Mouse (Mus musculus): ENCODE data around the gene Sv2a. TPM values are rescaled to one million over a fixed set of nuclear protein-coding genes. Genes with fewer than 3 reads are reported as not detected.
"Not testable (repeated sequence)": the region's sequence is repeated elsewhere in the genome, so short reads cannot be mapped to it uniquely, and the experiment has no call there.

Sv2a gene
- polyA plus RNA-seq, 1 experiment from 2014 or later, result 12.0 TPM

DNA sequence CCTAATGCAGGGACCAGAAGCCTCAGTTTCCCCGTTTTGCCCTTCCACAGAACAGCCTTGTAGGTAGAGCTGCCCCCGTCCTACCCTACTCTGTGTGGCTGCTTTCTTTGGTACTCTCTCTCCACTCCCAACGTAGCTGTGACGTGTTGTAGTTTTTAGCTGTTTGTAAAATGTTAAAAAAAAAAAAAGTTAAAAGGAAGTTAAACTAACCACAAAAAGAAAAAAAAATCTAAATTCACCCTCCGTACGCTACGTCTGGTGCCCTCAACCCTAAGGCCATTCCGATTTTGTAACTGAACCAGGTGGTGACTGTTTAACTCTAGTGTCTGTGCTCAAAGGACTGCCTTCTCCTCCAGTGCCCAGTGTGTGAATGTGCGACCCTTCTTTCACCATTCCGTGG lies 14.0 kb downstream of the Sv2a start:
- Histone ChIP-seq H3K4me3 (ENCODE audit: control insufficient read depth in 1 of 2, insufficient read depth in 1 of 2, low read depth in 1 of 2, low read length in 2 of 2) (no peak overlapping the region), H3K27ac (replicated peaks in 1 of 2; ENCODE audit: control insufficient read depth in 1 of 2, insufficient read depth in 1 of 2, low read depth in 2 of 2, low read length in 2 of 2) (no peak overlapping the region), H3K4me1 (ENCODE audit: control insufficient read depth in 2 of 2, insufficient read depth in 2 of 2, low read length in 2 of 2) (peaks cover 7 to 11% of the 10 kb centered on the region in 2 experiments), H3K36me3 (ENCODE audit: control insufficient read depth, insufficient read depth, low read length) (peaks cover 48% of the 10 kb centered on the region), H3K9me3 (ENCODE audit: control insufficient read depth, low read length) (no peaks in the 10 kb centered on the region), H3K9ac (ENCODE audit: low read length) (no peak overlapping the region), H3K27me3 (ENCODE audit: control insufficient read depth, insufficient read depth, low read length) (no peaks in the 10 kb centered on the region), H3K4me2 (ENCODE audit: low read length) (no peak overlapping the region)
- 90% methylated on average over 10 of the region's 10 CpGs for WGBS
- no peak for ATAC-seq (ENCODE audit: insufficient number of reproducible peaks, insufficient read depth, low FRiP score, low read depth)

DNA sequence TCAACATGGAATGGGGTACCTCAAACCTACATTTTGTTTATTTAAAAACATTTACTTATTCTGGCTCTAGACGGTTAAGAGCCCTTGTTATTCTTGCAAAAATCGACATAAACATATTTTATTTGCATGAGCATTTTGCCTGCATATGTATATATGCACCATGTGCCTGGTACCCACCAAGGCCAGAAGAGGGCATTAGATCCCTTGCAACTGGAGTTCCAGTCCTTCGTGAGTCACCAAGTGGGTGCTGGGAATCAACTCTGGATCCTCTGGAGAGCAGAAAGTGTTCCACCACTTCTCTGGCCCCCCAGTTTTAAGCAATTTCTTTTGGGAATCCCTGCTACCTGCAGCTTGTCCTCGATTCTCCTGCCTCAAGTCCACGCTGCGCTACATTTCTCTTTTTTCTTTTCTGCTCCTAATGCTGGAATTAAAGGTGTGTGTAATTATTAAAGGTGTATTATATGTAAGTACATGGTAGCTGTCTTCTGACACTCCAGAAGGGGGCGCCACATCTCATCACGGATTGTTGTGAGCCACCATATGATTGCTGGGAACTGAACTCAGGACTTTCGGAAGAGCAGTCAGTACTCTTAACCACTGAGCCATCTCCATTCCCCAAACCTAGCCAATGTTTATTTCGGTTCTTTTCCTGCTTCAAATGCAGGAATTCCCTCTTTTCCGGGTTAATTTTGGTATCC lies 14.8 kb downstream of the Sv2a start:
- H3K4me3 ChIP-seq (ENCODE audit: control insufficient read depth in 1 of 2, insufficient read depth in 1 of 2, low read depth in 1 of 2, low read length in 2 of 2), result no peak overlapping the region
- peaks cover 40% of the 10 kb centered on the region for H3K36me3 ChIP-seq (ENCODE audit: control insufficient read depth, insufficient read depth, low read length)
- no peak for ATAC-seq (ENCODE audit: insufficient number of reproducible peaks, insufficient read depth, low FRiP score, low read depth)
- 90% methylated on average over 11 of the region's 11 CpGs for WGBS
- peaks cover 7 to 11% of the 10 kb centered on the region in 2 experiments for H3K4me1 ChIP-seq (ENCODE audit: control insufficient read depth in 2 of 2, insufficient read depth in 2 of 2, low read length in 2 of 2)
- no peak overlapping the region for H3K9ac ChIP-seq (ENCODE audit: low read length)
- H3K9me3 ChIP-seq (ENCODE audit: control insufficient read depth, low read length), result no peaks in the 10 kb centered on the region
- H3K27me3 ChIP-seq (ENCODE audit: control insufficient read depth, insufficient read depth, low read length), result no peaks in the 10 kb centered on the region
- H3K27ac ChIP-seq (replicated peaks in 1 of 2; ENCODE audit: control insufficient read depth in 1 of 2, insufficient read depth in 1 of 2, low read depth in 2 of 2, low read length in 2 of 2), result no peak overlapping the region
- no peak overlapping the region for H3K4me2 ChIP-seq (ENCODE audit: low read length)

DNA sequence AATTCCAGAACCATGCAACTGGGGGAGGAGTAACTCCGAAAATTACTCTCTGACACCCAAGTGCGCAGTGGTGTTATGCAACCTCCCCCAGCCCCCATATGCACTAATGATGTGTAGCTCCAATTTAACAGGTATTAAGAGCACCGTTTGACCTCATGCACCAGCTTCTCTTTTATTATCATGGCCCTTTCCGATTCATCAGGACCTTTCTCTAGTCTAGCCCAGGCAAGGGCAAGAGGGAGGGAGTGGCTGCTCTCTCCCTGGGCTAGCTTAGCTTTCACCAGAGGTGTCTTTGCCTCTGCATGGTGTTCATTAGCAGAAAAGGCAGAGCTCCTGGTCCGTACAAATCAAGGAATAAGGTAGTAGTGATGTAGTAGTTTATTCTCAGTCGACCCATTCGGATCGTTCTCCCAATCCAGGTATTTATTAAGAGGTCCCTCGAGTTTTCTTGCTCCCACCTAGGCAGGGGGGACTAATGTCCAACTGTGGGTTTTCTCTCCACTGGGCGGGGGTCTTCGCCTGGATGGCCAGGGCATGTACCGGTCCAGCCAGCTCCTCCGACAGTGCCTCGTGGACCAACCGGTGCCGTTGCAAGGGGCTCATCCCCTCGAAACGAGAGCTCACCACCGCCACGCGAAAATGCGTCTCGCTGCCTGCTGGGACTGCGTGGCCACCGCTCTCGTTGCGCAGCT lies 15.6 kb downstream of the Sv2a start:
- peak overlapping the region; percentile 80 for H3K9ac ChIP-seq (ENCODE audit: low read length)
- peak overlapping the region; percentile 76 to 90; a peak in 3 of 4 replicates for H3K27ac ChIP-seq (replicated peaks in 1 of 2; ENCODE audit: control insufficient read depth in 1 of 2, insufficient read depth in 1 of 2, low read depth in 2 of 2, low read length in 2 of 2)
- H3K9me3 ChIP-seq (ENCODE audit: control insufficient read depth, low read length), result no peaks in the 10 kb centered on the region
- ATAC-seq (ENCODE audit: insufficient number of reproducible peaks, insufficient read depth, low FRiP score, low read depth), result no peak
- H3K4me2 ChIP-seq (ENCODE audit: low read length), result peak overlapping the region; percentile 83
- WGBS, result 20% methylated on average over 27 of the region's 27 CpGs
- peak overlapping the region; percentile 56 to 61 for H3K4me3 ChIP-seq (ENCODE audit: control insufficient read depth in 1 of 2, insufficient read depth in 1 of 2, low read depth in 1 of 2, low read length in 2 of 2)
- H3K36me3 ChIP-seq (ENCODE audit: control insufficient read depth, insufficient read depth, low read length), result peaks cover 32% of the 10 kb centered on the region
- H3K4me1 ChIP-seq (ENCODE audit: control insufficient read depth in 2 of 2, insufficient read depth in 2 of 2, low read length in 2 of 2), result peaks cover 7 to 11% of the 10 kb centered on the region in 2 experiments
- no peaks in the 10 kb centered on the region for H3K27me3 ChIP-seq (ENCODE audit: control insufficient read depth, insufficient read depth, low read length)

DNA sequence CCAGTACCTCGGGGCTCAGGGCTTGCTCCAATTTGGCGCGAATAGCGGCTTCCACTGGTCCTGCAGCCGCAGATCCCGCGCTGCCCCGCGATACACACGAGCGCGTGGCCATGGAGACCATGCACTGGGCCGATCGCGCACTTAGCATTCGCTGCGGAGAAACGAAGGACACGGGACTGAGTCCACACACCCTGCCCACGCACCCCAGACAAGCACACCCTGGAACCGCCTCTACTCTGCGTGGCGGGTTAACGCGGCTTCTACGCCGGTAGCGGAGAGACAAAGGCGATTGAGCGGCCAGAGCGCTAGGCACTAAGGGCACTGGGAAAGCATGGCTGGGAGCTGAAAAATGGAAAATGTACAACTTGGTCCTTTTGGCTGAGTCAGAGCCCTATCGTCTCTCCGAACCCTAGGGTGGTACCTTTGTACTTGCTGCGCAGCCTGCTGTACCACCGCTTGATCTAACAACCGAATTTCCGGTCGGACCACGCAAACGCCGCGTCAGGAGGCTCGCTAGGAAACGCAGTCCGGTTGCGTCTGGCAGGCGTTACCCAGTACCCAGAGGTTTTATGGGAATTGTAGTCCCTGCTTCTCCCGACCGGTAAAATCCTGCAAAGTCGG lies 16.3 kb downstream of the Sv2a start:
- Histone ChIP-seq H3K9ac (ENCODE audit: low read length) (peak overlapping the region; percentile 80), H3K9me3 (ENCODE audit: control insufficient read depth, low read length) (no peaks in the 10 kb centered on the region), H3K4me3 (ENCODE audit: control insufficient read depth in 1 of 2, insufficient read depth in 1 of 2, low read depth in 1 of 2, low read length in 2 of 2) (peak overlapping the region; percentile 56 to 61), H3K27me3 (ENCODE audit: control insufficient read depth, insufficient read depth, low read length) (no peaks in the 10 kb centered on the region), H3K4me1 (ENCODE audit: control insufficient read depth in 2 of 2, insufficient read depth in 2 of 2, low read length in 2 of 2) (peaks cover 7 to 11% of the 10 kb centered on the region in 2 experiments), H3K4me2 (ENCODE audit: low read length) (peak overlapping the region; percentile 83), H3K27ac (replicated peaks in 1 of 2; ENCODE audit: control insufficient read depth in 1 of 2, insufficient read depth in 1 of 2, low read depth in 2 of 2, low read length in 2 of 2) (peak overlapping the region; percentile 76 to 90), H3K36me3 (ENCODE audit: control insufficient read depth, insufficient read depth, low read length) (peaks cover 25% of the 10 kb centered on the region)
- ATAC-seq (ENCODE audit: insufficient number of reproducible peaks, insufficient read depth, low FRiP score, low read depth), result peak; percentile 89
- under 1% methylated on average over 50 of the region's 50 CpGs for WGBS

DNA sequence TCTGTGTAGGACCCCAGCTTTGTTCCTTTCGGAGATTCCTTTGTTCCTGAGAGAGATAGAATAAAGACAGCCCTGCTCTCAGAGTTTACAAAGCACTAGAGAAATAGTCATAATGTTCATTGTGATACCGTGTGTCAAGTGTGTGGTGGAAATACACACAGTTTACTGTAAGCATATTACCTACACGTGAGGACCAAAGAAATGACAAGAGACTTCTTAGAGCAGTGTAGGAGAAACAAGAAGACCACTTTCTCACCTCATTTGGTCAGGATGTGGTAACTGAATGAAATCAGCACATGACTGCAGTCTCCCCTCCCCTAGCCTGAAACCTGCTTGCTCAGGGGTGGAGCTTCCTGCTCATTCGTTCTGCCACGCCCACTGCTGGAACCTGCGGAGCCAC lies 17.2 kb downstream of the Sv2a start:
- peak overlapping the region; percentile 35 for H3K9ac ChIP-seq (ENCODE audit: low read length)
- no peak overlapping the region for H3K27ac ChIP-seq (replicated peaks in 1 of 2; ENCODE audit: control insufficient read depth in 1 of 2, insufficient read depth in 1 of 2, low read depth in 2 of 2, low read length in 2 of 2)
- peak overlapping the region; percentile 83 for H3K4me2 ChIP-seq (ENCODE audit: low read length)
- no peak for ATAC-seq (ENCODE audit: insufficient number of reproducible peaks, insufficient read depth, low FRiP score, low read depth)
- no peaks in the 10 kb centered on the region for H3K9me3 ChIP-seq (ENCODE audit: control insufficient read depth, low read length)
- H3K4me1 ChIP-seq (ENCODE audit: control insufficient read depth in 2 of 2, insufficient read depth in 2 of 2, low read length in 2 of 2), result peaks cover 7 to 11% of the 10 kb centered on the region in 2 experiments
- H3K27me3 ChIP-seq (ENCODE audit: control insufficient read depth, insufficient read depth, low read length), result no peaks in the 10 kb centered on the region
- H3K36me3 ChIP-seq (ENCODE audit: control insufficient read depth, insufficient read depth, low read length), result peaks cover 16% of the 10 kb centered on the region
- H3K4me3 ChIP-seq (ENCODE audit: control insufficient read depth in 1 of 2, insufficient read depth in 1 of 2, low read depth in 1 of 2, low read length in 2 of 2), result peak overlapping the region; percentile 6 to 56; a peak in 2 of 4 replicates
- 2% methylated on average over 6 of the region's 6 CpGs for WGBS

DNA sequence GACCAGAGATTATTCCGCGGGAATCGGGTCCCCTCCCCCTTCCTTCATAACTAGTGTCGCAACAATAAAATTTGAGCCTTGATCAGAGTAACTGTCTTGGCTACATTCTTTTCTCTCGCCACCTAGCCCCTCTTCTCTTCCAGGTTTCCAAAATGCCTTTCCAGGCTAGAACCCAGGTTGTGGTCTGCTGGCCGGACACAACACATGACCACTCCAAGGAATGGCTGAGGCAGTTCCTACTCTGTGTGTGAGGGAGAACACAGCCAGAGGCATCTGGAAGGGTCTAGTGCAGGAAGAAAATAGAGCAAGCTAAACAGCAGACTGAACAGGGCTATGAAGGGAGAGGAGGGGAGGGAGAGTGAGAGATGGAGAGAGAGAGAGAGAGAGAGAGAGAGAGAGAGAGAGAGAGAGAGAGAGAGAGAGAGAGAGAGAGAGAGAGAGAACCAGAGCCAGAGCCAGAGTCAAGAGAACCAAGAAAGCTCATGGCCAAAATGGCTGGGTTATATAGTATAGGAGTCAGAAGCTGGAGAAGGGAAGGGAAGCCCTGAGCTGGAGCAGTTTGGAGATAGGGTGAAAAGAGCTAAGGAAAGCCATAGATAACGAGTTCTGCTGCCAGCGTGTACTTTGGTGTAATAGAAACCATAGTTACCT lies 17.8 kb downstream of the Sv2a start:
- not testable (repeated sequence) for H3K4me3 ChIP-seq (ENCODE audit: control insufficient read depth in 1 of 2, insufficient read depth in 1 of 2, low read depth in 1 of 2, low read length in 2 of 2); ATAC-seq (ENCODE audit: insufficient number of reproducible peaks, insufficient read depth, low FRiP score, low read depth); H3K27ac ChIP-seq (replicated peaks in 1 of 2; ENCODE audit: control insufficient read depth in 1 of 2, insufficient read depth in 1 of 2, low read depth in 2 of 2, low read length in 2 of 2); H3K27me3 ChIP-seq (ENCODE audit: control insufficient read depth, insufficient read depth, low read length); H3K9ac ChIP-seq (ENCODE audit: low read length); H3K9me3 ChIP-seq (ENCODE audit: control insufficient read depth, low read length)
- WGBS, result 24% methylated on average over 6 of the region's 8 CpGs
- Histone ChIP-seq H3K4me2 (ENCODE audit: low read length) (peak overlapping the region; percentile 83; the same call in 1 of the 2 replicates), H3K36me3 (ENCODE audit: control insufficient read depth, insufficient read depth, low read length) (peaks cover 10% of the 10 kb centered on the region), H3K4me1 (ENCODE audit: control insufficient read depth in 2 of 2, insufficient read depth in 2 of 2, low read length in 2 of 2) (peaks cover 7 to 11% of the 10 kb centered on the region in 2 experiments)

DNA sequence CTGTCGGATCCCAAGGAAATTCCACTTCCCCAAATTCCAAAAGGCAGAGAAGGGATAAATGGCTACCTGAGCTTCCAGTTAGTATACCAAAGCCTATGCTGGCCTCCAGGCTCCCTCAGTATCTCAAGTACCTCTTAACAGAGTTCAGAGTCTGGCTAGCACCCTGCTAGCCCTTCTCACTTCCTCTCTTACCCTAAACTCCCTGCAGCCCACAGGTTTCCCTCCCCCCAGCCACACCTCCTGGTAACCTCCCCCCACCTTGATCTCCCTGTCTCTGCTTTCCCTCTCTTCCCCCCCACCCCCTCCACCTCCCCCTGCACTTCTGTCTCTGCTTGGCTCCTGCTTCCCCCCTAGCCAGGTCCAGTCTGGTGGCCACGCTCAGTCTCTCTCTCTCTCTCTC lies 18.8 kb downstream of the Sv2a start:
- Histone ChIP-seq H3K4me2 (ENCODE audit: low read length) (no peak overlapping the region), H3K4me3 (ENCODE audit: control insufficient read depth in 1 of 2, insufficient read depth in 1 of 2, low read depth in 1 of 2, low read length in 2 of 2) (no peak overlapping the region), H3K4me1 (ENCODE audit: control insufficient read depth in 2 of 2, insufficient read depth in 2 of 2, low read length in 2 of 2) (peaks cover 7 to 11% of the 10 kb centered on the region in 2 experiments), H3K9ac (ENCODE audit: low read length) (no peak overlapping the region), H3K9me3 (ENCODE audit: control insufficient read depth, low read length) (no peaks in the 10 kb centered on the region), H3K27me3 (ENCODE audit: control insufficient read depth, insufficient read depth, low read length) (no peaks in the 10 kb centered on the region), H3K27ac (replicated peaks in 1 of 2; ENCODE audit: control insufficient read depth in 1 of 2, insufficient read depth in 1 of 2, low read depth in 2 of 2, low read length in 2 of 2) (no peak overlapping the region), H3K36me3 (ENCODE audit: control insufficient read depth, insufficient read depth, low read length) (peaks cover under 1% of the 10 kb centered on the region; the same call in 1 of the 2 replicates)
- ATAC-seq (ENCODE audit: insufficient number of reproducible peaks, insufficient read depth, low FRiP score, low read depth), result no peak
- WGBS, result 22% methylated on average over 2 of the region's 2 CpGs

All from heart, embryonic 14.5 days (tissue).